Mouse (Mus musculus) lung, postnatal 0 days (tissue): ENCODE data around the gene Retreg1. TPM values are rescaled to one million over a fixed set of nuclear protein-coding genes. Genes with fewer than 3 reads are reported as not detected.

Experiments
- ATAC-seq: fragments of 200-750 bp; cut with Nextera tagmentation; 2 replicates; pipeline ENCODE4 v1.8.0; 2017; ENCODE audit warnings: moderate library complexity
- DNase-seq: peaks from one replicate; pipeline ENCODE4 v3.0.0-alpha.2; 2016; ENCODE audit warnings: low spot score
- H3K27ac ChIP-seq: fragments of 300-500 bp; sonication (generic); 2 replicates; pipeline ENCODE4 v1.5.1; 2014; ENCODE audit warnings: antibody characterized with exemption, mild to moderate bottlenecking, low read length, mixed read lengths
- H3K27me3 ChIP-seq: fragments of 300-500 bp; sonication (generic); replicated peaks from 2 replicates; pipeline ENCODE4 v1.6.1; 2014; ENCODE audit warnings: low read length, mixed read lengths; ENCODE audit not compliant: insufficient read depth
- H3K36me3 ChIP-seq: fragments of 300-500 bp; sonication (generic); 2 replicates; pipeline ENCODE4 v1.6.1; 2014; ENCODE audit warnings: low read length, mixed read lengths; ENCODE audit not compliant: insufficient read depth
- H3K4me1 ChIP-seq: fragments of 300-500 bp; sonication (generic); 2 replicates; pipeline ENCODE4 v1.6.1; 2014; ENCODE audit warnings: antibody characterized with exemption, low read depth, low read length, mixed read lengths; ENCODE audit not compliant: insufficient read depth
- H3K4me2 ChIP-seq: fragments of 300-500 bp; sonication (generic); replicated peaks from 2 replicates; pipeline ENCODE4 v1.6.1; 2014; ENCODE audit warnings: low read depth, mild to moderate bottlenecking, low read length, moderate library complexity, mixed read lengths
- H3K4me3 ChIP-seq: fragments of 300-500 bp; sonication (generic); 2 replicates; pipeline ENCODE4 v1.5.1; 2014; ENCODE audit warnings: low read depth, low read length
- H3K9ac ChIP-seq: fragments of 300-500 bp; sonication (generic); replicated peaks from 2 replicates; pipeline ENCODE4 v1.6.1; 2014; ENCODE audit warnings: low read depth, mild to moderate bottlenecking
- H3K9me3 ChIP-seq: fragments of 300-500 bp; sonication (generic); 2 replicates; pipeline ENCODE4 v1.6.1; 2016; ENCODE audit warnings: low read length, mixed read lengths
- CTCF ChIP-seq: IDR thresholded peaks from 2 replicates; pipeline ENCODE4 v1.5.1; 2016; ENCODE audit warnings: antibody characterized with exemption, mild to moderate bottlenecking
- EP300 ChIP-seq: IDR thresholded peaks from 2 replicates; pipeline ENCODE4 v1.6.1; 2016; ENCODE audit warnings: antibody characterized with exemption, mild to moderate bottlenecking, control low read depth
- WGBS: fragments of 180-500 bp; shearing (Covaris S2); extraction: QIAGEN DNeasy Blood & Tissue Kit; methylation state at CpG from one replicate; pipeline ENCODE4 v1.1.7; 2014; 5-methylcytosine and 5-hydroxymethylcytosine counted together
- polyA plus RNA-seq: library from polyadenylated mRNA; unstranded; fragments of >200 nt; fragmentation: Nextera tagmentation; extraction: Ambion mirVana; gene quantifications from 2 replicates; pipeline ENCODE4 v1.2.1, GENCODE M21; 2015

Retreg1 gene
- polyA plus RNA-seq, 1 experiment from 2014 or later = 36.2 TPM

DNA sequence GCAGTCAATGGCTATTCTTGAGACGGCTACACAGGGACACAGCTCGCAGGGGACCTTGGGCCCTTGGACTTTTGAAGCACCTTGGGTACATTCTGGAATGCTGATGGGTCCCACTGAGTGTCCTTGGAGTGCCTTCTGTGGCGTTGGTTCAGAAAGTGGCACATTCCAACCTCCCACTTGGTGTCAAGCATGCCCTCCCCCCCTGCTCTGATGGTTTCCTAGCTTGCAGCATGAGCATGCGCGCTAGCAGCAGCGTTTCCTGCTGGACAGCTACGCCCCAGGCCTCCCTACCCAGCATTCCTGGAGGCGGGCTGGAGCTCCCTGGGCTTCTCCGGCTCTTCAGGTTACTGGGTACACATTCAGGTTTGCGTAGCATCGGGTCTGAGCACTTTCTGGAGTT lies 7.6 kb downstream of the Retreg1 start:
- no peak overlapping the region; the same call in 1 of the 2 replicates for H3K27ac ChIP-seq

DNA sequence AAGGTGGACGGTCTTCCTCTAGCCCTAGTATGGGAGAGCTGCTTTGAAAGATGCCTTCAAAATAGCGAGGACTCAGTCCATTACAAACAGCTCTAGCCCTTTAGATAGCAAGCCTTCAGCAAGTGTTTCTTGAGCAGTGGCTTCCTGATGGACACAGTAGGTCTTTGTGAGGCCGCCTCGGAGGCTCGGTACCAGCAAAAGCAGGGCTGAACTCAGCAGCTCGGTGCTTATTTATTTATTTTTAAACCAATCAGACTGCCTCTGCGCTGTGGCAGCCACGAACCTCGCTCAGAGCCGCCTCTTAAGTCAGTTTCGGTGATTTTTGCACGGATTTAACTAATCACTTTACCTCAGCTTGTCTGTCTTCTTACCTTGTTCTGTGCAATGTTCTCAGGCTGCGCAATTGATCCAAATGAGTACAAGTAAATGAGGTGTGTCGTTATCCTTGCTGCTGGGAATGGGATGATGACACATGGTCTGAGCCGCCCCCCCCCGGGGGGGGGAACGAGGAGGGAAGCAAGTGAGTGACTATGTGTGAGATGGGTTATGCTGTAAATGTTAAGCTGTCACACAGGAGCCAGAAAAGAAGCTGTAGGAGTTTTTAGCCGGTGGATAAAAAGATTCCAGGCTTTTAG lies 11.4 kb downstream of the Retreg1 start:
- no peak for ATAC-seq
- Histone ChIP-seq H3K27me3 (no peaks in the 10 kb centered on the region), H3K36me3 (no peaks in the 10 kb centered on the region), H3K4me3 (no peak overlapping the region), H3K4me2 (no peak overlapping the region), H3K27ac (no peak overlapping the region), H3K9me3 (no peaks in the 10 kb centered on the region), H3K9ac (no peak overlapping the region), H3K4me1 (no peaks in the 10 kb centered on the region)
- TF ChIP-seq CTCF (no peak), EP300 (no peak)
- WGBS = 45% methylated on average over 18 of the region's 18 CpGs
- DNase-seq = no peak

More for the DNA sequence above, 7.6 kb downstream of the Retreg1 start:
- DNase-seq = peak; percentile 93
- Histone ChIP-seq H3K4me3 (no peak overlapping the region), H3K36me3 (no peaks in the 10 kb centered on the region), H3K9me3 (no peaks in the 10 kb centered on the region), H3K27me3 (no peaks in the 10 kb centered on the region), H3K4me2 (no peak overlapping the region), H3K4me1 (no peaks in the 10 kb centered on the region), H3K9ac (no peak overlapping the region)
- ATAC-seq = peak; percentile 97
- WGBS = 41% methylated on average over 11 of the region's 11 CpGs
- TF ChIP-seq EP300 (peak; percentile 99), CTCF (no peak)

DNA sequence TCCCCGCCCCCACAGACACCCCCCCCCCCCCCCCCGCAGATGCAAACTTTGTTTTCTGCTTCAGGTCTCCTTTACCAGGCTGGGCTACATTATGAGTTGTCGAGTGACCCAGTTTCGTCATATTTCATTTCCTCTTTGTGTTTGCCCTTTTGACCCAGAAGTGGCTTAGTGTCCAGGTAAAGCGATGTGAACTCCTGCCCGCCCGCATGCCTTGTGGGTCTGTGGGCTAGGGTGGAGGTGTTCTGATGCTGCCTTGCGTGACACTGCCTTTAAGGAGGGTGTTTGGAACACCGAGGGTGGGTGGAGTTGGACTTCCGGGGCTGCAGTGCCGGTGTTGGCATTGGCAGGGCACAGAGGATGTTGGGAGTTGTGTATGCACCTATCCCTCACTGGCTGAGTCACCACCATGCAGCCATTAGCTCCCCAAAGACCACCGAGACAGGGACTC lies 15.7 kb downstream of the Retreg1 start:
- H3K36me3 ChIP-seq = no peaks in the 10 kb centered on the region
- no peaks in the 10 kb centered on the region for H3K27me3 ChIP-seq
- DNase-seq (no peak), ATAC-seq (peak; percentile 44; the same call in 1 of the 2 replicates)
- no peaks in the 10 kb centered on the region for H3K4me1 ChIP-seq
- H3K4me2 ChIP-seq = no peak overlapping the region
- WGBS = 45% methylated on average over 11 of the region's 12 CpGs
- no peak overlapping the region for H3K9ac ChIP-seq
- H3K27ac ChIP-seq = no peak overlapping the region
- TF ChIP-seq CTCF (no peak), EP300 (no peak)
- H3K4me3 ChIP-seq = no peak overlapping the region
- no peaks in the 10 kb centered on the region for H3K9me3 ChIP-seq

DNA sequence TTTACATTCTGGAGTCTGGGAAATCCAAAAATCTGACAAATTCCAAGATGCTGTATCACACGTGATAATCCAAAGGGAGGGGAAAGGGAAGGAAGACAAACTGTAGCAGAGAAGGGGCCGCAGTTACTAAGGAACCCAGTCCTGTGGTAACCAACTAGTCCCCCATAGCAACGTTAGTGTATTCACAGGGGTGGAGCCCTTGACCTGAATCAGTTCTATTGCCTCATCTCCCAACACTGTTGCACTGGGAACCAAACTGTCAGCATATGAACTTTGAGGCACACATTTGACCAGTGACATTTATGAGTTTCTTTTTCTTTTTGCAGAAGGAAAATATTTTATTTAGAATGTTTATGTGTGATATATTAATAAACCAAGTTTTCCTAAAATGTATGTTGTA lies 16.5 kb downstream of the Retreg1 start:
- Histone ChIP-seq H3K4me3 (no peak overlapping the region), H3K4me2 (no peak overlapping the region), H3K9ac (no peak overlapping the region), H3K9me3 (no peaks in the 10 kb centered on the region), H3K36me3 (no peaks in the 10 kb centered on the region), H3K4me1 (no peaks in the 10 kb centered on the region), H3K27ac (no peak overlapping the region), H3K27me3 (no peaks in the 10 kb centered on the region)
- 52% methylated on average over 3 of the region's 3 CpGs for WGBS
- DNase-seq (no peak), ATAC-seq (no peak)
- no peak for TF ChIP-seq EP300
- TF ChIP-seq CTCF = no peak

DNA sequence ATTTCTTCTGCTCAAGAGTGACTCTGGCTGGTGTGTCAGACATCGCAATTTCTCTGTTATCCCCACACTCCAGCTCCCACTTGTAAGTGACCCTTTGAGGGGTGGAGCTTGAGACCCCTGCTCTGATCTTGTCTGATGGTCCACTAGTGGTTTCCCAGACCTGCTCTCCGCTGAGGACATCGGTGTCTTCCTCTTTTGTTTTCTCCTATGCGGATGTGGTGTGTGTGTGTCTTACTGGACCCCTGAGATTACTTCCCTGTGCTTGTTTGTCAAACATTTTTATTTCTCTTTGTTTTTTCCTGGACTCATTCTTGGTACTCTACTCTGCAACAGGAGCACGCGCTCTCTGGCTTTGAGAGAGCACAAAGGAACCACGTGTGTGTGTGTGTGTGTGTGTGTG lies 18.9 kb downstream of the Retreg1 start:
- no peaks in the 10 kb centered on the region for H3K4me1 ChIP-seq
- no peak for ATAC-seq
- WGBS = 77% methylated on average over 7 of the region's 7 CpGs
- no peak for DNase-seq
- no peak overlapping the region for H3K27ac ChIP-seq
- H3K36me3 ChIP-seq = no peaks in the 10 kb centered on the region
- H3K9me3 ChIP-seq = no peaks in the 10 kb centered on the region
- no peak overlapping the region for H3K9ac ChIP-seq
- TF ChIP-seq CTCF (no peak), EP300 (no peak)
- H3K27me3 ChIP-seq = no peaks in the 10 kb centered on the region
- H3K4me3 ChIP-seq = no peak overlapping the region
- no peak overlapping the region for H3K4me2 ChIP-seq

DNA sequence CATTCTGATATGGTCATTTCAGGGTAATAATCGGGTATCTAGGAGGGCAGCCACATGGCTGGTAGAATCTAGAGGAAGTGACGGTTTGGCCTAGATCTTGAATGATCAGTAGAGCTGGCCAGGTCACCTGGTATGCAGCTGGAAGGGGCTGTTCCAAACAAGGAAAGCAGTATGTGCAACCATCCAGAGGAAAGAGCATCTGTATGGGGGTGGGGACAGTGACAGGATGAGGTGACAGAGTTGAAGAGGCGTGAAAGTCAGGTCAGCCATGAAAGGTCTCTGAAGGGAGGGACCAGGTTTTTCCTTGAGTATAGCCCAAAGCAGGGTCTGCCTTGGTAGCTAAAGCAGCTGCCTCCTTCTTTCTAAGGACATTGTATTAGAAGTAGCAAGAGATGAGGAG lies 22.6 kb downstream of the Retreg1 start:
- H3K9me3 ChIP-seq = no peaks in the 10 kb centered on the region
- ATAC-seq = no peak
- DNase-seq = no peak
- WGBS = 83% methylated on average over 3 of the region's 3 CpGs
- no peak overlapping the region for H3K4me2 ChIP-seq
- H3K4me1 ChIP-seq = no peaks in the 10 kb centered on the region
- no peak overlapping the region for H3K4me3 ChIP-seq
- no peaks in the 10 kb centered on the region for H3K36me3 ChIP-seq
- no peak for TF ChIP-seq EP300
- no peak for TF ChIP-seq CTCF
- no peak overlapping the region for H3K27ac ChIP-seq
- H3K27me3 ChIP-seq = no peaks in the 10 kb centered on the region
- H3K9ac ChIP-seq = no peak overlapping the region
